ENCODE assay signal across 8 mouse cellular contexts in genomic region chr10:7211696-7212482, GRCm38 (mm10). TPM values are rescaled to one million over a fixed set of nuclear protein-coding genes. Genes with fewer than 3 reads are reported as not detected.
A peak's percentile ranks its signal among the peaks of the same experiment; 100 is the strongest.
DNase-seq lines count a peak whose midpoint lies in the region; ATAC-seq and TF ChIP-seq lines count a peak whose summit lies in the region.

Gene Cnksr3, minus strand, starts transcription at chr10:7212237.

- peak; percentile 68 for ATAC-seq in cerebellum, adult (ENCODE audit: insufficient number of reproducible peaks, low FRiP score, low TSS enrichment)
- ATAC-seq in forebrain, embryonic 13.5 days: peak; percentile 91
- peak; percentile 73 for ATAC-seq in liver, embryonic 15.5 days (ENCODE audit: insufficient read depth)
- ATAC-seq in neural tube, embryonic 11.5 days (ENCODE audit: insufficient read depth, low FRiP score, low TSS enrichment): peak; percentile 88
- peak; percentile 90 for ATAC-seq in stomach, embryonic 16.5 days (ENCODE audit: insufficient read depth, low FRiP score)

- no peak for TF ChIP-seq CTCF in CH12.LX (conservative IDR thresholded peaks at IDR 0.05 in 1 of 2, IDR thresholded peaks at IDR 0.05 in 1 of 2; ENCODE audit: low read depth in 2 of 2, low read length in 2 of 2)

- no peak for TF ChIP-seq POLR2A in CH12.LX (IDR thresholded peaks at IDR 0.05; ENCODE audit: low read depth, low read length)

- H3K4me1 ChIP-seq in CH12.LX (ENCODE audit: control insufficient read depth in 1 of 2, insufficient read depth in 2 of 2): peaks cover 7 to 40% of the 10 kb centered on the region in 2 experiments
- peaks cover 28% of the 10 kb centered on the region for H3K4me1 ChIP-seq in forebrain, embryonic 13.5 days
- peaks cover 66% of the 10 kb centered on the region for H3K4me1 ChIP-seq in liver, embryonic 15.5 days (replicated peaks)
- peaks cover 2% of the 10 kb centered on the region; the same call in 1 of the 2 replicates for H3K4me1 ChIP-seq in neural tube, embryonic 11.5 days (ENCODE audit: control insufficient read depth, insufficient read depth, low read length)
- peaks cover 42% of the 10 kb centered on the region for H3K4me1 ChIP-seq in stomach, embryonic 16.5 days (ENCODE audit: control insufficient read depth, insufficient read depth, low read length)

- WGBS in forebrain, embryonic 13.5 days: under 1% methylated on average over 73 of the region's 74 CpGs
- under 1% methylated on average over 74 of the region's 74 CpGs for WGBS in liver, embryonic 15.5 days (ENCODE audit: insufficient replicate concordance)
- whole genome bisulfite sequencing in neural tube, embryonic 11.5 days: 0% methylated on average over 74 of the region's 74 CpGs
- WGBS in stomach, embryonic 16.5 days: under 1% methylated on average over 74 of the region's 74 CpGs

- no peaks in the 10 kb centered on the region for H3K27me3 ChIP-seq in CH12.LX (replicated peaks)
- no peaks in the 10 kb centered on the region for H3K27me3 ChIP-seq in forebrain, embryonic 13.5 days
- no peaks in the 10 kb centered on the region for H3K27me3 ChIP-seq in liver, embryonic 15.5 days
- H3K27me3 ChIP-seq in neural tube, embryonic 11.5 days (ENCODE audit: control insufficient read depth, insufficient read depth, low read length): no peaks in the 10 kb centered on the region
- no peaks in the 10 kb centered on the region for H3K27me3 ChIP-seq in stomach, embryonic 16.5 days (ENCODE audit: control insufficient read depth, insufficient read depth, low read length)

- no peak within 1 kb of the TSS; the same call in 1 of the 2 replicates for H3K9ac ChIP-seq in CH12.LX (ENCODE audit: insufficient read depth, low read depth)
- H3K9ac ChIP-seq in forebrain, embryonic 13.5 days: peak within 1 kb of the TSS; percentile 73
- peak within 1 kb of the TSS; percentile 63 for H3K9ac ChIP-seq in liver, embryonic 15.5 days
- peak within 1 kb of the TSS; percentile 65 for H3K9ac ChIP-seq in neural tube, embryonic 11.5 days (ENCODE audit: low read length)
- peak within 1 kb of the TSS; percentile 91 for H3K9ac ChIP-seq in stomach, embryonic 16.5 days (ENCODE audit: low read length)

- peaks cover 0 to 2% of the 10 kb centered on the region in 2 experiments for H3K36me3 ChIP-seq in CH12.LX (replicated peaks in 1 of 2; ENCODE audit: control insufficient read depth in 1 of 2, insufficient read depth in 1 of 2, low read length in 1 of 2)
- H3K36me3 ChIP-seq in forebrain, embryonic 13.5 days (ENCODE audit: poor library complexity, severe bottlenecking): no peaks in the 10 kb centered on the region
- H3K36me3 ChIP-seq in liver, embryonic 15.5 days (replicated peaks): no peaks in the 10 kb centered on the region
- no peaks in the 10 kb centered on the region for H3K36me3 ChIP-seq in neural tube, embryonic 11.5 days (ENCODE audit: control insufficient read depth, insufficient read depth, low read length)
- no peaks in the 10 kb centered on the region for H3K36me3 ChIP-seq in stomach, embryonic 16.5 days (ENCODE audit: control insufficient read depth, insufficient read depth, low read length)

- in situ Hi-C loops in CH12.LX (cut with MboI; ENCODE audit: low pct_ligation_motif_present, low pct_unique_long_range_greater_than_20kb, low sequenced_read_pairs): no loop called here

- no peak for TF ChIP-seq RAD21 in CH12.LX (IDR thresholded peaks at IDR 0.05; ENCODE audit: low read depth, low read length)

- H3K79me2 ChIP-seq in CH12.LX (replicated peaks; ENCODE audit: control insufficient read depth, extremely low read depth, insufficient read depth, poor library complexity, severe bottlenecking): no peaks in the 10 kb centered on the region

- no peaks in the 10 kb centered on the region for H3K9me3 ChIP-seq in CH12.LX (replicated peaks; ENCODE audit: low read length)
- H3K9me3 ChIP-seq in forebrain, embryonic 13.5 days (replicated peaks): no peaks in the 10 kb centered on the region
- H3K9me3 ChIP-seq in liver, embryonic 15.5 days (replicated peaks): no peaks in the 10 kb centered on the region
- no peaks in the 10 kb centered on the region for H3K9me3 ChIP-seq in neural tube, embryonic 11.5 days (ENCODE audit: control insufficient read depth, low read length)
- H3K9me3 ChIP-seq in stomach, embryonic 16.5 days (replicated peaks; ENCODE audit: control insufficient read depth, low read length): no peaks in the 10 kb centered on the region

- intact Hi-C loops in heart, postnatal 10 days (cut with DNase I): loop anchor here (2.0 to 10.0 kb wide), 5 partner anchors 53 to 327 kb away; no protein-coding TSS in a partner anchor

- TF ChIP-seq EP300 in CH12.LX (IDR thresholded peaks at IDR 0.05; ENCODE audit: low read length): no peak

- peak within 1 kb of the TSS; percentile 85 for H3K4me2 ChIP-seq in CH12.LX (ENCODE audit: insufficient read depth, low read depth, poor library complexity, severe bottlenecking)
- H3K4me2 ChIP-seq in forebrain, embryonic 13.5 days: peak within 1 kb of the TSS; percentile 98
- H3K4me2 ChIP-seq in liver, embryonic 15.5 days: peak within 1 kb of the TSS; percentile 98
- peak within 1 kb of the TSS; percentile 78 for H3K4me2 ChIP-seq in neural tube, embryonic 11.5 days (ENCODE audit: low read depth)
- peak within 1 kb of the TSS; percentile 57 for H3K4me2 ChIP-seq in stomach, embryonic 16.5 days (ENCODE audit: low read depth, low read length)

- peak within 1 kb of the TSS; percentile 51 to 77 (median 66) for H3K4me3 ChIP-seq in CH12.LX (replicated peaks in 1 of 3; ENCODE audit: low read depth in 2 of 3, low read length in 2 of 3, poor library complexity in 1 of 3)
- peak within 1 kb of the TSS; percentile 73 for H3K4me3 ChIP-seq in forebrain, embryonic 13.5 days
- peak within 1 kb of the TSS; percentile 70 for H3K4me3 ChIP-seq in liver, embryonic 15.5 days (replicated peaks)
- peak within 1 kb of the TSS; percentile 71 for H3K4me3 ChIP-seq in neural tube, embryonic 11.5 days (ENCODE audit: low read depth, low read length)
- peak within 1 kb of the TSS; percentile 89 for H3K4me3 ChIP-seq in stomach, embryonic 16.5 days (replicated peaks; ENCODE audit: low read length)

- DNase-seq in CH12.LX (ENCODE audit: extremely low read depth): peak; percentile 82
- DNase-seq in heart, postnatal 10 days: peak; percentile 98
- peak; percentile 100 for DNase-seq in kidney, postnatal 4 days
- peak; percentile 92 for DNase-seq in neural tube, embryonic 11.5 days (ENCODE audit: low spot score)

- dilution Hi-C loops in CH12.LX (cut with MboI; ENCODE audit: extremely low pct_ligation_motif_present, extremely low pct_unique_long_range_greater_than_20kb, low sequenced_read_pairs): no loop called here

- no peak within 1 kb of the TSS for H3K27ac ChIP-seq in CH12.LX (ENCODE audit: insufficient read depth, low read depth)
- H3K27ac ChIP-seq in forebrain, embryonic 13.5 days: peak within 1 kb of the TSS; percentile 68
- H3K27ac ChIP-seq in liver, embryonic 15.5 days (replicated peaks): peak within 1 kb of the TSS; percentile 73
- no peak within 1 kb of the TSS for H3K27ac ChIP-seq in neural tube, embryonic 11.5 days (ENCODE audit: low read depth, low read length)
- H3K27ac ChIP-seq in stomach, embryonic 16.5 days (ENCODE audit: low read length): peak within 1 kb of the TSS; percentile 96

TF ChIP-seq in CH12.LX, 34 proteins besides CTCF, POLR2A, EP300 and RAD21:
- TF ChIP-seq SIN3A (IDR thresholded peaks at IDR 0.05; ENCODE audit: low read length): no peak
- TF ChIP-seq ZMIZ1 (IDR thresholded peaks at IDR 0.05; ENCODE audit: low read depth, low read length): no peak
- no peak; the same call in 1 of the 2 replicates for TF ChIP-seq HCFC1 (IDR thresholded peaks at IDR 0.05; ENCODE audit: low read depth, low read length)
- TF ChIP-seq NRF1 (IDR thresholded peaks at IDR 0.05; ENCODE audit: low read depth, low read length): peak; percentile 61
- peak; percentile 37 for TF ChIP-seq MXI1 (IDR thresholded peaks at IDR 0.05; ENCODE audit: low read depth, low read length)
- TF ChIP-seq KAT2A (IDR thresholded peaks at IDR 0.05; ENCODE audit: insufficient replicate concordance, low read length): no peak
- TF ChIP-seq IRF4 (IDR thresholded peaks at IDR 0.05; ENCODE audit: low read depth, low read length): no peak
- no peak for TF ChIP-seq MYC (IDR thresholded peaks at IDR 0.05; ENCODE audit: low read depth, low read length)
- peak; percentile 57; the same call in 1 of the 2 replicates for TF ChIP-seq MAX (IDR thresholded peaks at IDR 0.05; ENCODE audit: low read length)
- no peak for TF ChIP-seq JUND (conservative IDR thresholded peaks at IDR 0.05; ENCODE audit: low read depth, low read length)
- TF ChIP-seq SMC3 (IDR thresholded peaks at IDR 0.05; ENCODE audit: low read depth, low read length): no peak
- 0 out of 2 replicates have a peak, but pooled peaks have one; percentile 14 for TF ChIP-seq TCF12 (IDR thresholded peaks at IDR 0.05; ENCODE audit: low read depth, low read length)
- TF ChIP-seq BHLHE40 (IDR thresholded peaks at IDR 0.05; ENCODE audit: low read depth, low read length): peak; percentile 96
- TF ChIP-seq USF2 (conservative IDR thresholded peaks at IDR 0.05; ENCODE audit: low read depth, low read length): no peak
- TF ChIP-seq USF1 (IDR thresholded peaks at IDR 0.05; ENCODE audit: low read depth, low read length): peak; percentile 44
- TF ChIP-seq ELF1 (IDR thresholded peaks at IDR 0.05; ENCODE audit: low read depth, low read length): peak; percentile 37
- TF ChIP-seq MEF2A (IDR thresholded peaks at IDR 0.05; ENCODE audit: borderline replicate concordance, low read depth, low read length): no peak
- TF ChIP-seq UBTF (IDR thresholded peaks at IDR 0.05; ENCODE audit: low read depth, low read length): 0 out of 2 replicates have a peak, but pooled peaks have one; percentile 43

RNA-seq across cellular contexts. Expression of gene Cnksr3, which starts in this region (rescaled TPM):
- total RNA-seq in CH12.LX (2012; rRNA removed): 0.71 and 0.72 TPM in 2 replicates
- 2.9 and 3.0 TPM in 2 replicates for total RNA-seq in CH12.LX (2014; rRNA removed)
- 3.8 and 3.9 TPM in 2 replicates for polyA plus RNA-seq in CH12.LX (2012; ENCODE audit: insufficient read length, low read depth)
- 3.8 and 4.2 TPM in 2 replicates for polyA plus RNA-seq in forebrain, embryonic 13.5 days (2015; fragmentation: Nextera tagmentation; extraction: Ambion mirVana)
- total RNA-seq in heart, postnatal 10 days (2021): 10 to 100 TPM; 24.4 to 26.3 TPM
- 3.5 and 4.0 TPM in 2 replicates for polyA plus RNA-seq in liver, embryonic 15.5 days (2015; fragmentation: Nextera tagmentation; extraction: Ambion mirVana)
- polyA plus RNA-seq in neural tube, embryonic 11.5 days (2014; fragmentation: Nextera tagmentation; extraction: Ambion mirVana): 7.2 and 8.1 TPM in 2 replicates
- 14.1 and 14.8 TPM in 2 replicates for polyA plus RNA-seq in stomach, embryonic 16.5 days (2015; fragmentation: Nextera tagmentation; extraction: Ambion mirVana)

Comparison
In these comparisons a context has a peak if more than half of its experiments do, and no peak if none do; other contexts are left out.
1. RNA of gene Cnksr3 (total RNA-seq): 24.4 to 26.3 TPM in heart, postnatal 10 days; 0.71 to 3.0 TPM in CH12.LX; every median in the first group is over 4 times any median in the second.
2. H3K27ac ChIP-seq: peak in forebrain, embryonic 13.5 days (single experiment), liver, embryonic 15.5 days (single experiment) and stomach, embryonic 16.5 days (single experiment); none in CH12.LX (single experiment) and neural tube, embryonic 11.5 days (single experiment).
3. Peak in every context shown above with its lines, with median percentiles within 50 percentile points of each other: DNase-seq, H3K4me2 ChIP-seq, H3K4me3 ChIP-seq and ATAC-seq.